Mouse (Mus musculus): Measurements from ENCODE around the gene Brwd1.
"Not testable (repeated sequence)": the region's sequence is repeated elsewhere in the genome, so short reads cannot be mapped to it uniquely, and the experiment has no call there.

Brwd1 gene

DNA sequence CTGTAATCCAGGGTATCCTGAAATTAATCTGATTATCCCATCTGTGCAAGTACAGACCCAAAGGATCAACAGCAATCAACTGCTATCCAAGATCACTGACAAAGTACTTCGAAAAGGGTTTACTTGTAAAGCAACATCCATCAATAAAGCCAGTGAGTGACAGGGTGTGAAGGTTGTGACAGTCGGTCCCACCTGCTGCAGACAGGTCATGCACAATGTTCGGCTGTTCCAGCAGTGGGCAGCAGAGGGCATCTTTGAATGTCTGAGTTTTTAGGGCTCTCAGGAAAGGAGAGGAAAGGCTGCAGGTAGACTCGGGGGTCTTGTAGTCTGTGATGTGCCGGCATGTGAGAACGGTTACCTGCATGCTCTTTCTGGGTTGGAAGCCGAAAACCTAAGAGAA, 98.7 kb downstream of the Brwd1 start:
- DNase-seq (ENCODE audit: low spot score) = no peak

- DNase-seq (ENCODE audit: low spot score) = no peak
Observed at GRCm38 (mm10) chr16:95970841-95971240, 111.5 kb downstream of the Brwd1 start.

DNA sequence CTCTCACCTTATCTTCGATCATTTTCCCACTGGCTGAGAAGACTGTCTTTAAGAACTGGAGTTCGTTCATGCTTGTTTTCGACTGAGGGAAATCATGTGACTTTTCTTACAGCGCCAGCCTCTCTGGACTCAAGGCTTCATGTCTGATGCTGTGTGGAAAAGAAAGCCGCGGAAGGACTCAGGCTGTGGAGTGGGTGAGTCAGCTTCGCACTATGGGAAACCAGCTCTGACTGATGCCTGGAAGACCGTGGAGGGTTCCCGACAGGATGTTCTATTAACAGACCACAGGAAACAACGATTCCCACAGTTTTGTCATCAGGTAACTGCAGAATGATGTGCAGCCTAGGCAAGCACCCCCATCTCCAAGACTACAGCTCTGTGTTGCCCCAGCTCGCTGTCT, 114.9 kb downstream of the Brwd1 start:
- no peak for DNase-seq (ENCODE audit: low spot score)

- DNase-seq (ENCODE audit: low spot score) = peak; percentile 63
Observed at GRCm38 (mm10) chr16:95964427-95965023, 117.8 kb downstream of the Brwd1 start.

DNA sequence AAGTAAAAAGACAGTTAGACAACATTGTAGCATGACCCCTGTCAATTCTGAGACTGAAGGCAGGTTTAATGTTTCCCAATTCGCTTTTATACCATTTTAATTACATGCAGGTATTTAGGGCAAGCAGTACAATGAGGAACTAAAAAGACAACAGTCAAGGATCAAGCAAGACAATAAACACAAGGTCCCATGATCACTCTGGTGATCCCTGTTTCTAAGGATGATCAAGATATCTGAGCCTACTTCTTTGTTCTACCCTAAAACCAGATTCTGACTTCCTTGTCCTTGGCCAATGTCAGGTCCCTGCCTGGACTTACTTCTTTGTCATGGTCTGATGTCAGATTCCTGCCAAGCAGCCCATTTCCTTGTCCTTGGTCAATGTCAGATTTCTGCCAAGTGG, 120.8 kb downstream of the Brwd1 start:
- not testable (repeated sequence) for DNase-seq (ENCODE audit: low spot score)

DNA sequence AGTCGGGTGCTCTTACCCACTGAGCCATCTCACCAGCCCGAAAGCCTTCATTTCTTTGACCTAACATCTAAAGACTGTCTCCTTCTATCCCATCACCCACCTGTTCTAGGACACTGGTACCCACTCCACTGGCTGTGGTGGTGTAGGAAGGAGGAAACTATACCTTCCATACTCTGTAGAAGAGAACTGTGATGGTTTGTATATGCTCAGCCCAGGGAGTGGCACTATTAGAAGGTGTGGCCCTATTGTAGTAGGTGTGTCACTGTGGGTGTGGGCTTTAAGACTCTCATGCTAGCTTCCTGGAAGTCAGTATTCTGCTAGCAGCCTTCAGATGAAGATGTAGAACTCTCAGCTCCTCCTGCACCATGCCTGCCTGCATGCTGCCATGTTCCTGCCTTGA, 121.6 kb downstream of the Brwd1 start:
- not testable (repeated sequence) for DNase-seq (ENCODE audit: low spot score)

DNA sequence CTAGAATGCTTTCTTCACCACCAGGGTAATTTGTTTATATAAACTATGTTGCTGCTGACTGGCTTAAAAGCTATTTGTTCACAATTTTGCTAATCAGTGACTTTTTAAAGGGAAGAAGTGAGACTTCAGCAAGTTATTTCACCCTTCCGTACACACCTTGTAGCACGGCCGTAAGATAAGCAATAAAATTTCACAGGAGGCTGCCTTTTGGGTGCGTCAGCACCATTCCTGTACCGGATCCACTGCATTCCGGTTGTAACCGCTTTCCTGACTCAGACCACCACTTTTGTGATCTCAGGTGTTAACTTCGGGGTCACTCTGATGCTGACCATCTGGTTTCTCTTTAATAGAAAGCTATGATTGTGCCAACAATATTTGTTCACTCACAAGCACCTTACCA, 124.2 kb downstream of the Brwd1 start:
- DNase-seq (ENCODE audit: low spot score) = no peak

- DNase-seq (ENCODE audit: low spot score) = peak; percentile 52
Observed at GRCm38 (mm10) chr16:95956618-95957017, 125.7 kb downstream of the Brwd1 start.

GRCm38 (mm10) chr16:95955716-95956346, 126.5 kb downstream of the Brwd1 start:
- DNase-seq (ENCODE audit: low spot score) = no peak

- no peak for DNase-seq (ENCODE audit: low spot score)
Observed at GRCm38 (mm10) chr16:95954341-95954740, 128.0 kb downstream of the Brwd1 start.

DNA sequence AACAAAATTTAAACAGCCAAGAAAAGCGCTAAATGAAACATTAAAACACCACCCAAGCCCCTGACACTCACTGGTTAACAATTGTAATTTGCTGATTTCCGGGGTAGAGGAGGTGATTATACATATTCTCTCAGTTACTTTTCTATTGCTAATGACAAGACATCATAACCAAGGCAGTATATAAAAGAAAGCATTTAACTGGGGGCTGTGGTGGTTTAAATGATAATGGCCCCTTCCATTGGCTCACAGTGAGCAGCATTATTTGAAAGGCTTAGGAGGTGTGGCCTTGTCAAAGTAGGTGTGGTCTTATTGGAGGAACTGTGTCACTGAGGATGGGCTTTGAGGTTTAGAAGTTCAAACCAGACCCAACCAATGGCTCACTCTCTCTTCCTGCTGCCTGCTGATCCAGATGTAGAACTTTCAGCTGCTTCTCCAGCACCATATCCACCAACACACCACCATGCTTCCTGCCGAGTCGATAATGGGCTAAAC, 129.1 kb downstream of the Brwd1 start:
- no peak for DNase-seq (ENCODE audit: low spot score)

DNA sequence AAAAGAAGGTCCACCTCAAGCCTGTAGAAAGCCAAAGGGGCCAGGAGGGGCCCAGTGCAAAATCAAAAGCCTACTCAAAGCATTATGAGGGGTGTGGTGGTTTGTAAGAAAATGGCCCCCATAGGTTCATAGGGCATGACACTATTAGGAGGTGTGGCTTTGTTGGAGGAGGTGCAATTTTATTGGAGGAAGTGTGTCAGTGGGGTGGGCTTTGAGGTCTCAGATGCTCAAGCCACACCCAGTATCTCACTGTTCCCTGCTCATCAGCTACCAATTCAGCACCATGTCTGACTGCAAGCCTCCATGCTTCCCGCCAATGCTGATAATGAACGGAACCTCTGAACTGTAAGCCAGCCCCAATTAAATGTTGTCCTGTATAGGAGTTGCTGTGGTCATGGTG, 130.9 kb downstream of the Brwd1 start:
- DNase-seq (ENCODE audit: low spot score) = no peak

DNA sequence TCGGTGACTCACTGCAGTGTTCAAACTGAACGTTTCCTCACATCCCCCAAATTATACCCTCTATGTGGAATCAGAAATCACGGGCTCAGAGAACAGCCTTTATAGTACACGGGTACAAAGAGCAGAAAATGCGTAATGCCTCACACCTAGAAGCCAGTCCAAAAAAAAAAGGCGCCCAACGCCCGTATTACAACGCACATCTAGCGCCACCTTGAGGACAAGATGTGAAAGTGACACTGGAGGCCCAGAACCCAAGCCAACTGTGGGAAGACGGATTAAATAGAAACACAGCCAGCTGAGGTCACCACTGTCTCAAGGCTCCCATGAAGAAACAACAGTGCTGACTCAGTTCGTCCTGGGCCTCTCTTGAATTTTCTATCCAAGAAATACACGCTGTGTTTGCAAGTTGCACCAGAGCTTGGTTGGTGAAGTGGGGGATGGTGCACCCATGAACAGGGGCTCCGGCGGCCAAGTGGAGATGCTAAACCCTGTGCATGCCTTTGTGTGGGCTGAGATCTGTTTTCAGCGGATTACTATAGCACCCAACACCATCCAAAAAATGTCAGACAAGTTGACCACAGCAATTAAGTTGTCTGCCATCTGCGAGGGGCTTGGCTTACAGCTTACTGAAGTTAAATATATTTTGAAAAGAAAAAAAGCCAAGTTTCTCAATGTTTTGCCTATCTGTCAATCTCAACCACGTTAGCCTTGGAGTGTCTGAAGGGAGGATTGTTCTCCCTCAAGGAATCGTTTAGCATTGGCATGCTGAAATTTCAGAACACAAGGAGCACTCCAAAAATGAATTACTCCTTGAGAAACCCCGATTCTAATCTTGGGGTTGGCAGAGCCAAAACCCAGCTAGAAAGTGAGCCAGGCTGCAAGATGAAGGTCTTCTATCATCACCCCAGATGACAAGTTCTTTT, 136.7 kb downstream of the Brwd1 start:
- peak; percentile 71 for DNase-seq (ENCODE audit: low spot score)

- no peak for DNase-seq (ENCODE audit: low spot score)
Observed at GRCm38 (mm10) chr16:95943186-95943585, 139.1 kb downstream of the Brwd1 start.

Measured in testis, postnatal 10 days (tissue).